ENCODE assay signal across 26 mouse cellular contexts in the genomic region with DNA sequence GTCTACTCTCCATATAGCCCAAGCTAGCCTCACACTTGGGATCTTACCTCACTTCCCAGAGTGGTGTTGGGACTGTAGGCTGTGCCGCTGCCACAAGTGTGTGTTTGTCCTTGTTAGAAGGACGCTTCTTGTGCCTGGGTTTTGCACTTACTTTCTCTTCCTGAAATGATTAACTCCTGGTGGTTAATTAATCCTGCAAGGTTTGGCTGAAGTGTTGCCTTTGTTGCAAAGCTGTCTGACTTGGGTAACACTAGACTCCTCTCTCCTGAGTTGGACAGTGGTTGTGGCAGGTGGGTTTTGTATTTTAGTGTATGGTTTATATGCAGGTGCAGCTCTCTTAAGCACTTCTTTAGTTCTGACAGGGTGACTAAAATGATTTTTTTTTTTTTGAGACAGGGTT. TPM values are rescaled to one million over a fixed set of nuclear protein-coding genes. Genes with fewer than 3 reads are reported as not detected.
DNase-seq lines count a peak whose midpoint lies in the region; ATAC-seq lines count a peak whose summit lies in the region.
"Had no signal": no experiment of that assay in that cellular context is flagged by ENCODE, and none has a peak within 500 bp of the region (broad histone marks: within the 10 kb centered on the region; RNA-seq: fewer than 3 reads in every experiment).

No protein-coding gene starts in this region.

- no peak for ATAC-seq in heart, embryonic 13.5 days (ENCODE audit: extremely low read depth, insufficient number of reproducible peaks, low FRiP score, low TSS enrichment)
- ATAC-seq in kidney, embryonic 16.5 days (ENCODE audit: low FRiP score, low TSS enrichment): peak; percentile 70; the same call in 1 of the 2 replicates
- ATAC-seq in megakaryocyte-erythroid progenitor cell, adult 5-6 weeks (replicated peaks; ENCODE audit: low FRiP score, low TSS enrichment, poor library complexity, severe bottlenecking): peak; percentile 40; the same call in 1 of the 2 replicates
- no peak for ATAC-seq in forebrain, embryonic 12.5 days (ENCODE audit: low FRiP score)
- ATAC-seq: forebrain, embryonic 16.5 days; midbrain, embryonic 15.5 days had no signal

- DNase-seq in heart, adult 18-20 months: no peak
- peak; percentile 72 for DNase-seq in kidney, adult 11 months
- DNase-seq in adrenal gland, adult (ENCODE audit: inconsistent age in 2 of 2, low spot score in 1 of 2): no peak
- DNase-seq in layer of hippocampus, adult 18-20 months (ENCODE audit: low spot score in 2 of 2): no peak
- DNase-seq: adrenal gland, postnatal 36 days; cerebellum, adult 18-20 months; cerebellum, postnatal 25 days; embryo, embryonic 11 days; gastrocnemius, postnatal 36 days; heart, postnatal 10 days; liver, embryonic 13.5 days; right cerebral cortex, postnatal 25 days; thymus, adult 2 months had no signal

- no peaks in the 10 kb centered on the region for H3K9me3 ChIP-seq in heart, embryonic 13.5 days
- H3K9me3 ChIP-seq in kidney, embryonic 16.5 days (ENCODE audit: low read length): 0 out of 2 replicates have a peak, but pooled peaks cover 5% of the 10 kb centered on the region
- no peaks in the 10 kb centered on the region for H3K9me3 ChIP-seq in forebrain, embryonic 12.5 days
- H3K9me3 ChIP-seq: G1E; heart, embryonic 10.5 days; limb, embryonic 10.5 days; liver, embryonic 13.5 days; lung, embryonic 15.5 days; midbrain, embryonic 15.5 days; stomach, embryonic 15.5 days had no signal

- peak overlapping the region; percentile 24; the same call in 1 of the 2 replicates for H3K27ac ChIP-seq in heart, embryonic 13.5 days (replicated peaks)
- H3K27ac ChIP-seq in kidney, embryonic 16.5 days (ENCODE audit: low read length): peak overlapping the region; percentile 91
- no peak overlapping the region for H3K27ac ChIP-seq in forebrain, embryonic 12.5 days
- H3K27ac ChIP-seq: heart, embryonic 10.5 days; left cerebral cortex, adult 2 months; limb, embryonic 10.5 days; liver, embryonic 13.5 days; lung, embryonic 15.5 days; midbrain, embryonic 15.5 days; neural tube, embryonic 15.5 days; stomach, embryonic 15.5 days had no signal

- 81% methylated on average over 2 of the region's 2 CpGs for WGBS in heart, embryonic 13.5 days
- 54% methylated on average over 2 of the region's 2 CpGs for WGBS in kidney, embryonic 16.5 days
- 89% methylated on average over 2 of the region's 2 CpGs for WGBS in forebrain, embryonic 12.5 days

- H3K36me3 ChIP-seq in heart, embryonic 13.5 days: peaks cover 45% of the 10 kb centered on the region
- H3K36me3 ChIP-seq in kidney, embryonic 16.5 days (ENCODE audit: insufficient read depth, low read length): peaks cover 14% of the 10 kb centered on the region
- H3K36me3 ChIP-seq in forebrain, embryonic 12.5 days (replicated peaks): peaks cover 32% of the 10 kb centered on the region

- no peak overlapping the region for H3K9ac ChIP-seq in heart, embryonic 13.5 days
- no peak overlapping the region; the same call in 1 of the 2 replicates for H3K9ac ChIP-seq in kidney, embryonic 16.5 days (replicated peaks; ENCODE audit: low read length)
- H3K9ac ChIP-seq in forebrain, embryonic 12.5 days: no peak overlapping the region
- H3K9ac ChIP-seq: liver, embryonic 13.5 days; lung, embryonic 15.5 days; midbrain, embryonic 15.5 days; neural tube, embryonic 15.5 days; stomach, embryonic 15.5 days had no signal

- no peaks in the 10 kb centered on the region for H3K27me3 ChIP-seq in heart, embryonic 13.5 days (replicated peaks)
- H3K27me3 ChIP-seq in kidney, embryonic 16.5 days (ENCODE audit: insufficient read depth, low read length): no peaks in the 10 kb centered on the region
- no peaks in the 10 kb centered on the region for H3K27me3 ChIP-seq in forebrain, embryonic 12.5 days
- H3K27me3 ChIP-seq: liver, embryonic 13.5 days; lung, embryonic 15.5 days; midbrain, embryonic 15.5 days; neural tube, embryonic 15.5 days; stomach, embryonic 15.5 days had no signal

- peaks cover 18% of the 10 kb centered on the region; the same call in 1 of the 2 replicates for H3K4me1 ChIP-seq in heart, embryonic 13.5 days
- H3K4me1 ChIP-seq in kidney, embryonic 16.5 days (ENCODE audit: insufficient read depth, low read length): no peaks in the 10 kb centered on the region
- no peaks in the 10 kb centered on the region for H3K4me1 ChIP-seq in forebrain, embryonic 12.5 days
- H3K4me1 ChIP-seq: heart, embryonic 10.5 days; limb, embryonic 10.5 days; lung, embryonic 15.5 days; midbrain, embryonic 15.5 days; stomach, embryonic 15.5 days had no signal

- H3K4me2 ChIP-seq in heart, embryonic 13.5 days: no peak overlapping the region
- no peak overlapping the region for H3K4me2 ChIP-seq in kidney, embryonic 16.5 days (replicated peaks; ENCODE audit: low read depth, low read length)
- no peak overlapping the region for H3K4me2 ChIP-seq in forebrain, embryonic 12.5 days
- H3K4me2 ChIP-seq: liver, embryonic 13.5 days; lung, embryonic 15.5 days; midbrain, embryonic 15.5 days; neural tube, embryonic 15.5 days; stomach, embryonic 15.5 days had no signal

- no peak overlapping the region for H3K4me3 ChIP-seq in heart, embryonic 13.5 days
- no peak overlapping the region for H3K4me3 ChIP-seq in kidney, embryonic 16.5 days (ENCODE audit: low read length)
- H3K4me3 ChIP-seq in forebrain, embryonic 12.5 days (replicated peaks): no peak overlapping the region
- H3K4me3 ChIP-seq: heart, embryonic 10.5 days; left cerebral cortex, adult 2 months; limb, embryonic 10.5 days; liver, embryonic 13.5 days; lung, embryonic 15.5 days; midbrain, embryonic 15.5 days; neural tube, embryonic 15.5 days; stomach, embryonic 15.5 days had no signal

RNA-seq across cellular contexts. Expression of a gene that starts 12.4 kb away (rescaled TPM):
- polyA plus RNA-seq in heart, embryonic 13.5 days (2015; fragmentation: Nextera tagmentation; extraction: Ambion mirVana): 74.5 and 78.4 TPM in 2 replicates
- 10 to 100 TPM; 64.3 to 69.5 TPM for total RNA-seq in heart, adult 18-20 months (2021)
- polyA plus RNA-seq in kidney, embryonic 16.5 days (2015; fragmentation: Nextera tagmentation; extraction: Ambion mirVana): 45.7 and 61.2 TPM in 2 replicates
- total RNA-seq in megakaryocyte-erythroid progenitor cell, adult 5-6 weeks (2014; fragmentation: Nextera tagmentation): 28.2 and 29.8 TPM in 2 replicates
- 40.9 and 52.6 TPM in 2 replicates for total RNA-seq in megakaryocyte-erythroid progenitor cell, adult 5-6 weeks (2017)
- 10 to 100 TPM; 97.0 to 99.2 TPM for total RNA-seq in layer of hippocampus, adult 18-20 months (2021)
- polyA plus RNA-seq in forebrain, embryonic 12.5 days (2016; fragmentation: Nextera tagmentation; extraction: Ambion mirVana): 101 and 104 TPM in 2 replicates

RNA-seq across cellular contexts. Expression of a gene that starts 29.9 kb away (rescaled TPM):
- polyA plus RNA-seq in heart, embryonic 13.5 days (2015; fragmentation: Nextera tagmentation; extraction: Ambion mirVana): 34.6 and 37.5 TPM in 2 replicates
- 10 to 100 TPM; 25.0 to 29.5 TPM for total RNA-seq in heart, adult 18-20 months (2021)
- 67.0 and 73.5 TPM in 2 replicates for polyA plus RNA-seq in kidney, embryonic 16.5 days (2015; fragmentation: Nextera tagmentation; extraction: Ambion mirVana)
- total RNA-seq in megakaryocyte-erythroid progenitor cell, adult 5-6 weeks (2014; fragmentation: Nextera tagmentation): 21.3 and 22.7 TPM in 2 replicates
- total RNA-seq in megakaryocyte-erythroid progenitor cell, adult 5-6 weeks (2017): 38.9 and 41.3 TPM in 2 replicates
- total RNA-seq in layer of hippocampus, adult 18-20 months (2021): 10 to 100 TPM; 20.4 to 21.1 TPM
- 25.4 and 25.6 TPM in 2 replicates for polyA plus RNA-seq in forebrain, embryonic 12.5 days (2016; fragmentation: Nextera tagmentation; extraction: Ambion mirVana)

Comparison
In these comparisons a context has a peak if more than half of its experiments do, and no peak if none do; other contexts are left out.
1. ATAC-seq: peak in kidney, embryonic 16.5 days (single experiment) and megakaryocyte-erythroid progenitor cell, adult 5-6 weeks (single experiment); none in heart, embryonic 13.5 days (single experiment) and forebrain, embryonic 12.5 days (single experiment).